Mouse (Mus musculus): ENCODE results near the gene Cdh18.
A peak's percentile ranks its signal among the peaks of the same experiment; 100 is the strongest.

The Cdh18 gene

DNA sequence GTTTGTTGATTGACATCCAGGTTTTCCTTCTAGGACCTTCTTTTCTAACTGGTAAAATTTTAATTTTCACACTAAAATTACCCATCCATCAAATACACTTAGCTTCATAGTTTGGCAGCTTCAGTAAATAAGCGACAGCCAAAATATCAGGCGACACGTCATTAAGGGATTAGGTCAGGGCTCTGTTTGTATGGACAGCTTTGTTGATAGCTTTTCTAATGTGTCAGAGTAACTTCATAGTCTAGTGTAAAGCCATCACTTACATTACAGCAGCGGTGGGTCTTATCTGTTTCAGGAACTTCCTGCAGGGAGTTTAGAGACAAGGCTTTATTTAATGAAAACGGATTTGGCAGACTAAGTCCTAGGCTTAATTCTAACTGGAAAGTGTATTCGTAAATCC lies 904.5 kb downstream of the Cdh18 start:
- no peak for DNase-seq (ENCODE audit: low spot score)

DNA sequence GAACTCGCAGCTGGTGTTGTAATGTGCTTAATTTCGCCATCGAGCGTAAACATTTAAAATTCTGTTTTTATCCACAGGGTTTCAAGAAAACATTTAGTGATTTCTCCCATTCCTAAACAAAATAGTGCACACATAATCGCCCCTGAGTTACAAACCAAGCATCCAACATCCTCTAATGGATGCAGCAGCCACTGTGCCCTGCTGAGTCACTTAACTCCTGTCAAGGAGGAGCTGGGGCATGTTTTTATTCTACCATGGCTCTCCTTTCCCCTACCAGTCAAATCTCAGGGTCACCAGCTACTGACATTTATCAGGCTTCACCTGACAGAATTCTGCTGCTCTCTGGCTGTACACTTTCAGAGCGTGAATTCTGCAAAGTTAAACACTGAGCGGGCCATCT lies 906.5 kb downstream of the Cdh18 start:
- no peak for DNase-seq (ENCODE audit: low spot score)

DNA sequence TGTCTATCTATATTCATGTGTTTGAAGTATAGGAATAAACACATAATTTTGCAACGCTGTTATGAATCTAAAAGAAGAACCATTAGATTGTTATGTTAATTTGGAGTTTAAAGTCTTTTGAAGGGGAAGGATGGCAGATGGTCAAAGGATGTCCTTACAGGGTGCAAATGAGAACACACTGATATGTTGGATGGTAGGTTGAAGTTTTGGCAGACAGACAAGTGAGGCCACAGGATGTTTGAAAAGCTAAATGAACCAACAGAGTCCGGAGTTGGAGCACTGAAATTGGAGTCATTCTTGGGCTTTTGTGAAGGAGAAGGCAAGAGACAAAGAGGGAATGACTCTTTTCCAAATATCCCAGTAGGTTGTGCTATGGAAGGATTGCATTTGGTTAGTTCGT lies 908.6 kb downstream of the Cdh18 start:
- DNase-seq (ENCODE audit: low spot score) = no peak

DNA sequence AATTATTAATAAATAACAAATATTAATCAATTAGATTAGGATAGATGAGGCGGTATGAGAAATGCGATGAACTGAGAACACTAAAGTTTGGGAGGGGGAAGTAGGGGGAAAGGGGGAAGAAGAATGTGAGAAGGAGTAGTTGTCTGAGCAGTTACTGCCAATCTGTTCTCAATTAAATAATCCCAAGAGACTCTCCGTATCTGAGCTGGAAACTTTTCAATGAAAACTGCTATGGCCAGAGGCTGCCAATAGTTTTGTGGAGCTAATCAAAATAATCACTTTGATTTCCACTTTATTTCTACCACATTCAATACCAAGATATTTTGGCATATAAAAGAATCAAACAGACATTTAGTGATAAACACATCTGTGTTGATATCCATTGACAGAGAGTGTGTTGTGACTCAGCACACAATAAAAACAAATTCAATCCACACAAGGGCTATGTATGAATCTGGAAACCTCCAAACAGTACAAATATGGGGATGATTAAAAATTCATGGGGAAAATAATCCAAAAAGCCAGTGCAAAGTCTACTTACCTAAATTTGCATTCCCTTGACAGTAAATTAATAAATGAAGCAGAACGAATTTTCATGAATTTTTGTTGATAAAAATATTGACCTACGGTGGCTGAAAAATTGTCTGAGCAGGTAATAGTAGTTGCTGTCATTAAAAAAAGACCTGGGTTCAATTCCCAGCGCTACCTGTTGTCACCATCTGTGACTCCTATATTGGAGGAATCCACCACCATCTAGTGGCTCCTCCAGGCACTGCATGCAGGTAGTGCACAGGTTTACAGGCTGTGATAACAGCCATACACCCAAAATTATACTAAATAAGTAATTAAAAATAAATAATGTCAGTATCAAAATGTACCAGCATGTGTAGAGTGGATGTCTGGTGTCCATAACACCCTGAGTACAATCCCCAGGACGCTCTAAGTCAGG lies 922.0 kb downstream of the Cdh18 start:
- DNase-seq (ENCODE audit: low spot score) = no peak

DNA sequence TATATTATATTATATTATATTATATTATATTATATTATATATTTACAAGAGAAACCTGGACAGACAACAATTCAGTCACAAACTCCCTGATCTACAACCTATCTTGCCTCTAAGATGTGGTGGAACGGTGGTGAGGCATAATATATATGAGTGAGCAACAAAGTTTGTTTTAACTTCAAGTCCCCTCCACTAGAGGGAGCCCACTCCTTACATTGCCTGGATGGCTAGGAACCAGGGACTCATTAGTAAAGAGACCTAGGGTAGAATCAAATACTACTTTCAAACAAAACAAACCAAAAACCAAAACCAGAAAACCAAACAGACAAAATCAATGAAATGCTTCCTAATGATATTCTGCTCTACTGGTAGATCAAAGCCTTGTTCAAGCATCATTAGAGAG lies 937.5 kb downstream of the Cdh18 start:
- DNase-seq (ENCODE audit: low spot score) = peak; percentile 10

DNA sequence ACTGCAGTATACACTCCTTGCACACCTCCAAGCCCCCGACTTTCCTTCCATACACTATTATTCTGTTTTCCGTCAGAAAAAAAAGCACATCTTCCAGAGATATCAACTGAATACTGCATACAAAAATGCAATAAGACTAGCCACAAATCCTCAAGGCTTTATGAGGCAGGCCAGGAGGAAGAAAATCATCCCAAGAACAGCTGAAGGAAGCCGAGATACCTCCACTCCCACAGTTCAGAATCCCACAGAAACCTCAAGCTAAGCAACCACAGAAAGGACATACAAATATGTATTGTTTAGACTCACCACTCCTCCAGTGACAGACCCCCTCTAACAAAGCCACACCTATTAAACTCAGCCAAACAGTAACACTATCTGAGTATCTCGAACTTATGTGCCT lies 957.7 kb downstream of the Cdh18 start:
- DNase-seq (ENCODE audit: low spot score) = no peak

DNA sequence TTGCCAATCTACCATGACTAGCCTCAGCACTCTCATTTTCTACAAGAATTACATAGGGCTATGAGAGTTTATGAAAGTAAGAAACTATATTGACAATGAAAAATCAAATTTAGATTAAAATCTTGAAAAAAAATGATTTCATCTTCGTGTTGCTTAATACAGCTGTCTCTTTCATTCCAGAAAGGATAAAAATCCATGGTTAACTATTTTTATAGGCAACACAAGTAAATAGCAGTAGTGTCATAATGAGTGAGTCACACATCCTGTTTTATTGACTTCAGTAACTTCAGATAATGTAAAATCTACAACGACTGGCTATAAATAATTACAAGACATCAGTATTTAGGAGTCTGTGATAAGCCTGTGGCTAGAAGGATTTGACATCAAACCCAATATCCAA lies 960.9 kb downstream of the Cdh18 start:
- no peak for DNase-seq (ENCODE audit: low spot score)

DNA sequence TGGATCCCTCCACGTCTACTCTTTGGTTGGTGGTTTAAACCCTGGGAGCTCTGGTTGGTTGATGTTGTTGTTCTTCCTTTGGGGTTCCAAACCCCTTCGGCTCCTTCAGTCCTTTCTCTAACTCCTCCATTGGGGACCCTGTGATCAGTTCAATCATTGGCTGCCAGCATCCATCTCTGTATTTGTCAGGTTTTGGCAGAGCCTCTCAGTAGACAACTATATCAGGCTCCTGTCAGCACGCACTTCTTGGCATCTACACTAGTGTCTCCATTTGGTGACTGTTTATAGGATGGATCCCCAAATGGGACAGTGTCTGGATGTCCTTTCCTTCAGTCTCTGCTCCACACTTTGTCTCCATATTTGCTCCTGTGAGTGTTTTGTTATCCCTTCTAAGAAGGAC lies 967.0 kb downstream of the Cdh18 start:
- no peak for DNase-seq (ENCODE audit: low spot score)

DNA sequence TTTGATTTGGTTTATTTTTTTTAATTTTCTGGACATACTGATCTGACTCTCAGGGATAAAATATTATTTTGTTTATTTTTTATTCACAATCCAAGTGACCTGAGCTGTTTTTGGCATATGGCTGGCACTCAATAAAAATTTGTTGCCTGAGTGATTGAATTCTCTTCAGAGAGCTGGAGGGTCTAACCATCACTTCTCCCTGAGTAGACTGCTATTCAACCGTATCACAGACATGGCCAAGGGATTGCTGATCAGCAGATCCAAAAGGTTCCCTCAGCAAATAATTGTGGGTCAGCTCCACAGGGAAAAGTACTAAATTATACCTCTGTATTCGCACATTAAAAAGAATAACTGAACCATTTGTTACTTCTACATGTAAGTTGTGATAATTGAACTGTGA lies 969.3 kb downstream of the Cdh18 start:
- no peak for DNase-seq (ENCODE audit: low spot score)

Data from left cerebral cortex, adult 11 months (tissue).